Mouse (Mus musculus): ENCODE data around the gene Olfr68. TPM values are rescaled to one million over a fixed set of nuclear protein-coding genes. Genes with fewer than 3 reads are reported as not detected.
"Not testable (repeated sequence)": the region's sequence is repeated elsewhere in the genome, so short reads cannot be mapped to it uniquely, and the experiment has no call there.

The Olfr68 gene
- total RNA-seq (2021), result not detected

GRCm38 (mm10) chr7:103779598-103779997 is at the start of gene Olfr68:
Gene Olfr68 (minus strand): TSS chr7:103779698.
- no peak for DNase-seq (ENCODE audit: extremely low spot score in 1 of 2, low spot score in 2 of 2)
- intact Hi-C loops (cut with DNase I), result no loop called here

GRCm38 (mm10) chr7:103827808-103828207 is 48.3 kb upstream of the Olfr68 start, which contains the start of gene Hbb-bs:
Gene Hbb-bs (minus strand): TSS chr7:103828096.
- no peak for DNase-seq (ENCODE audit: extremely low spot score in 1 of 2, low spot score in 2 of 2)
- intact Hi-C loops (cut with DNase I), result no loop called here

GRCm38 (mm10) chr7:103827139-103827538 is 47.6 kb upstream of the Olfr68 start:
- DNase-seq (ENCODE audit: extremely low spot score in 1 of 2, low spot score in 2 of 2); intact Hi-C loops (cut with DNase I): not testable (repeated sequence)

GRCm38 (mm10) chr7:103826255-103826887 is 46.9 kb upstream of the Olfr68 start:
- intact Hi-C loops (cut with DNase I), result no loop called here
- no peak for DNase-seq (ENCODE audit: extremely low spot score in 1 of 2, low spot score in 2 of 2)

GRCm38 (mm10) chr7:103825536-103826254 is 46.2 kb upstream of the Olfr68 start:
- intact Hi-C loops (cut with DNase I), result no loop called here
- no peak for DNase-seq (ENCODE audit: extremely low spot score in 1 of 2, low spot score in 2 of 2)

GRCm38 (mm10) chr7:103824597-103824996 is 45.1 kb upstream of the Olfr68 start:
- intact Hi-C loops (cut with DNase I), result no loop called here
- no peak for DNase-seq (ENCODE audit: extremely low spot score in 1 of 2, low spot score in 2 of 2)

GRCm38 (mm10) chr7:103815085-103815484 is 35.6 kb upstream of the Olfr68 start:
- intact Hi-C loops (cut with DNase I); DNase-seq (ENCODE audit: extremely low spot score in 1 of 2, low spot score in 2 of 2): not testable (repeated sequence)

- no peak for DNase-seq (ENCODE audit: extremely low spot score in 1 of 2, low spot score in 2 of 2)
- intact Hi-C loops (cut with DNase I), result no loop called here
Observed at GRCm38 (mm10) chr7:103813766-103814165, 34.3 kb upstream of the Olfr68 start, which contains the start of gene Hbb-bt. Gene Hbb-bt (minus strand): TSS chr7:103813996.

GRCm38 (mm10) chr7:103813152-103813551 is 33.7 kb upstream of the Olfr68 start:
- intact Hi-C loops (cut with DNase I); DNase-seq (ENCODE audit: extremely low spot score in 1 of 2, low spot score in 2 of 2): not testable (repeated sequence)

GRCm38 (mm10) chr7:103812174-103812573 is 32.7 kb upstream of the Olfr68 start:
- intact Hi-C loops (cut with DNase I), result no loop called here
- DNase-seq (ENCODE audit: extremely low spot score in 1 of 2, low spot score in 2 of 2), result no peak

- intact Hi-C loops (cut with DNase I), result no loop called here
Observed at GRCm38 (mm10) chr7:103811223-103811845, 31.8 kb upstream of the Olfr68 start.

GRCm38 (mm10) chr7:103810746-103811145 is 31.2 kb upstream of the Olfr68 start:
- intact Hi-C loops (cut with DNase I), result no loop called here
- no peak for DNase-seq (ENCODE audit: extremely low spot score in 1 of 2, low spot score in 2 of 2)

More at GRCm38 (mm10) chr7:103811223-103811845, 31.8 kb upstream of the Olfr68 start:
- no peak for DNase-seq (ENCODE audit: extremely low spot score in 1 of 2, low spot score in 2 of 2)

- no peak for DNase-seq (ENCODE audit: extremely low spot score in 1 of 2, low spot score in 2 of 2)
- intact Hi-C loops (cut with DNase I), result no loop called here
Observed at GRCm38 (mm10) chr7:103810296-103810695, 30.8 kb upstream of the Olfr68 start.

GRCm38 (mm10) chr7:103809801-103810155 is 30.3 kb upstream of the Olfr68 start:
- no peak for DNase-seq (ENCODE audit: extremely low spot score in 1 of 2, low spot score in 2 of 2)
- intact Hi-C loops (cut with DNase I), result no loop called here

- intact Hi-C loops (cut with DNase I), result no loop called here
- DNase-seq (ENCODE audit: extremely low spot score in 1 of 2, low spot score in 2 of 2), result no peak
Observed at GRCm38 (mm10) chr7:103808971-103809800, 29.7 kb upstream of the Olfr68 start.

- DNase-seq (ENCODE audit: extremely low spot score in 1 of 2, low spot score in 2 of 2); intact Hi-C loops (cut with DNase I): not testable (repeated sequence)
Observed at GRCm38 (mm10) chr7:103808120-103808519, 28.6 kb upstream of the Olfr68 start.

- DNase-seq (ENCODE audit: extremely low spot score in 1 of 2, low spot score in 2 of 2), result no peak
- intact Hi-C loops (cut with DNase I), result no loop called here
Observed at GRCm38 (mm10) chr7:103806856-103807255, 27.4 kb upstream of the Olfr68 start.

- intact Hi-C loops (cut with DNase I), result no loop called here
- DNase-seq (ENCODE audit: extremely low spot score in 1 of 2, low spot score in 2 of 2), result no peak
Observed at GRCm38 (mm10) chr7:103792669-103793388, 13.3 kb upstream of the Olfr68 start.
